Mouse (Mus musculus): ENCODE measurements at regions not wholly inside any gene's neighbourhood (a gene's known extent, or its start where the extent isn't known, plus 50 kb on each side); places are given as distances from the start of the nearest gene placed in this dataset.

- no peak for DNase-seq (ENCODE audit: low spot score in 2 of 2)
Measured at GRCm38 (mm10) chr4:95213026-95213425, 161.0 kb upstream of the Jun start.

DNA sequence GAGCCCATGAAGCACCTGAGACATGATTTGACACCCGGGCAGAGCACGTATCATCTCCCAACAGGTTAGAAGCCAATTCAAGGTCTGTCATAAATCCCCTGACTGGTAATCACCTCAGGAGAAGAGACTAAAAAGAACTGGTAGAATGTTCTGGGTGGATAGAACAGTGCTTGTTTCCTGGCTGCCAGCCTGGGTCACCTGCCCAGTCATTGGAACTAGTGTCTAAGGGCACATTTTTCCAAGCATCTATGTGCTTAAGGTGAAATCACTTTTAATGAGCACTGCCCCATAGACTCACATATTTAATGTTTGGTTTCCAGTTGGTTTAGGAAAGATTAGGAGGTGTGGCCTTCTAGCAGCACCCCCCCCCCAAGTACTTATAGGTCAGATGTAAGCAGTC is 162.0 kb upstream of the Jun start:
- DNase-seq (ENCODE audit: low spot score in 2 of 2), result no peak

DNA sequence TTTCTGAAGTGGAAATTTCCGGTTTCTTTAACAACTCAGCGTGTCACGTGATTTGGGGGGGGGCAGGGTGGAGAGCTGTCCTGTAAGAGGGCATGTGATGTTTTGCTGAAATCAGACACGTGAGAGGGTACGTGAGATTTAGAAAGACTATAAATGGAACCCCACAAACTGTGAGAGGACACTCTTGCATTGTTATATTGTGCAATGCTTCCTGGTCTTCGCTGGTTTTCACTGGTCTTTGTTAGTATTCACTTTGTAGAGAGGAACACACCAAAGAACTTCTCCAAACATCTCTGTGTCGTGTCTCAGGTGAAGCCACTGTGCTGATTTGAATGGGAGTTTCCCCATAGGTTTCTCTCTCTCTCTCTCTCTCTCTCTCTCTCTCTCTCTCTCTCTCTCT is 163.2 kb upstream of the Jun start:
- DNase-seq (ENCODE audit: low spot score in 2 of 2), result no peak

GRCm38 (mm10) chr4:95230461-95230860 is 178.4 kb upstream of the Jun start:
- no peak for DNase-seq (ENCODE audit: low spot score in 2 of 2)

GRCm38 (mm10) chr4:95233034-95233433 is 181.0 kb upstream of the Jun start:
- DNase-seq (ENCODE audit: low spot score in 2 of 2), result no peak

DNA sequence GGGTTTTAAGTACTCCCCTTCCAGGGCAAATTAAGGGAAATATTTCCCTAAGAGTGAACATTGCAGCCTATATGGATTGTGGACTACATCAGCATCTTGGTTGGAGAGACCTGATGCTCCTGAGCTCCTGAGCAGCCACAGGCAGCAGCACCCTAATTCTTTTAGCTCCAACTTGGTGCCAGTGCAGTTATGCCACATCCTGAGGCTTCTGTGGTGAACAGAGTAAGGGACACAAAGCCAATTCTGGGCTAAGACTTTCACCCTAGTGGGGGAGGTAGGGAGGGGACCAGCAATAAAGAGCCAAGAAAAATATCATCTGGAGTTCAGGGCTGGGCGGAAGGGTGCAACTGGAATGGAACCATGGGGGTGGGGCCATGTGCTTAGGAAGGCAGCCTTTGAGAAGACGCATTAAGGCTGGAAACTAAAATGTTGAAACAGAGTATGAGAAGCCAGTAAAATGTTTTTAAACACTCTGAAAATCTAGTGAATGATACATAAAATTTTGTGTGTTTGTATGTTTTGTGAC is 182.1 kb upstream of the Jun start:
- DNase-seq (ENCODE audit: low spot score in 2 of 2), result no peak

DNA sequence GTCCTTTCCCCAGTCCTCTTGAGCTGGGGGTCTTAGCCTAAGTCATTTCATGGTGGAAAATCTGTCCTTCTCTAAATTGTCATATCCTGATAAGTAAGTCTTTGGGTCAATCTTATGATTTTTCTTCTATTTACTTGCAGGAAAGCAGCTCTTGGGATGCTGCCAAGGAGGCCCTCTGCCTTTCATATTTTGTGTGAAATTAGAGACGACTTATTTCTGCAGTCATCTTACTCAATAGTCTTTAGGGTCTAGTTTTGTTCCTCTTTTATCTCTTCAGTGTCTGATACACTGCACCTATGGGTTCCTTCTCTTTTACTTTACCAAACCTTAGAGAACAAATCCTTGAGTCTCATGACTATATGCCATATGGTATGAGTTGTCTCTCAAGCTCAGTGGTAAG is 196.0 kb upstream of the Jun start:
- DNase-seq (ENCODE audit: low spot score in 2 of 2), result no peak

GRCm38 (mm10) chr4:95249031-95249430 is 197.0 kb upstream of the Jun start:
- DNase-seq (ENCODE audit: low spot score in 2 of 2), result no peak

- DNase-seq (ENCODE audit: low spot score in 2 of 2), result no peak
Measured at GRCm38 (mm10) chr4:95250083-95250482, 198.1 kb upstream of the Jun start.

DNA sequence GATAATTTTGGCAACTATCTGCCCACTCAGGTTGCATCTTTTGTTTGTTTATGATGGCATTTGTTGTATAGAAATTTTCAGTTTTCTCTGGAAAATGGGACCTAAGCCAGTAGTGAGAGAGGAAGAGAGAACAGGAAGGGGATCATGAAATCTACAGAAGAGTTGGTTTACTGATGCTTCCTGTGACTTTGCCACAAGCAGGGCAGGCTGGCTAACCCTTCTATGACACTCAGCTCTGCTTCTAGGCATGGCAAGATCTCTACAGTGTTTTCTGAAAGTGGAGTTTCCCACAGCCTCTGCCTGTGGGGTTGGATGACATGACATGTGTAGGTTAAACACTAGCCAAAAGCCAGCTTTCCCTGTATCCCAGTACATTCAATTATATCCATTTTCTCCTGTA is 217.7 kb upstream of the Jun start:
- DNase-seq (ENCODE audit: low spot score in 2 of 2), result no peak

- DNase-seq (ENCODE audit: low spot score in 2 of 2), result no peak
Measured at GRCm38 (mm10) chr4:95270389-95270788, 218.4 kb upstream of the Jun start.

GRCm38 (mm10) chr4:95276231-95276630 is 224.2 kb upstream of the Jun start:
- DNase-seq (ENCODE audit: low spot score in 2 of 2), result no peak

GRCm38 (mm10) chr4:95277989-95278713 is 226.1 kb upstream of the Jun start:
- no peak for DNase-seq (ENCODE audit: low spot score in 2 of 2)

GRCm38 (mm10) chr4:95278714-95279095 is 226.7 kb upstream of the Jun start:
- DNase-seq (ENCODE audit: low spot score in 2 of 2), result no peak

DNA sequence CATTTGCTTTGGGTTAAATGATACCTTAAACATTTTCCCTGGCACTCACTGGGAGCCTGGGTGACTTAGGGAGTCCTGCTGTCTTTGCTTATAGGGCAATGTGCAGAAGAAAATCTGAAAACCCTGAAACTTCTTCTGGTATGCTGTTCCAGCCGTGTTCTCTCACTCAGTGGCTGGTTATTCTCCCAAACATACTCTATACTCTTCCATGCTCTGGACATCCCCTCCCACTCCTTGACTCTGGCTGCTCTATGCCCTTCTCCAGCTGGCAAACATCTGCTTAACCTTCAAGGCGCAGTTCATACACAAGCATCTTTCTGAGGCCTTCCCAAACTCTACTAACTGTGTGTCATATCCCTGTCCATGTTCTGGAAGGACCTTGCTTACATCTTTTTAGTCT is 227.2 kb upstream of the Jun start:
- no peak for DNase-seq (ENCODE audit: low spot score in 2 of 2)

GRCm38 (mm10) chr4:95282083-95282482 is 230.1 kb upstream of the Jun start:
- no peak for DNase-seq (ENCODE audit: low spot score in 2 of 2)

DNA sequence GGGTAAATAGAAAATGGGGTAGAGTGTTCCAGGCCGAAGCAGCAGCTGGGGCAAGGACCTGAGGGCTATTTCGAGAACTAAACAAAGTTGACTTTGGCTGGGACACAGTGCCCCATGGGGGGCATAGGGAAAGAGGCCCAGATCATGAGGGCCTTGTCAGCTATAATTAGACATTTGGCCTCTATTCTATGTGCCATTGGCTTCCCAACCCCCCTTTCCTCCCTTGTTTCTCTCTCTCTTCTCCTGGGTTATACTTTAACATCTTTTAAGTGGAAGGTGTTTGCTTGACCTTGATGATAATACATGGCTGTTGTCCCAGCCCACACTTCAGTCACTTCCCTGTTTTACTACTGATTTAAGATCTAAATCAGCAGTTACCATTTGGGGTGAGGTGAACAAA is 231.8 kb upstream of the Jun start:
- no peak for DNase-seq (ENCODE audit: low spot score in 2 of 2)

DNA sequence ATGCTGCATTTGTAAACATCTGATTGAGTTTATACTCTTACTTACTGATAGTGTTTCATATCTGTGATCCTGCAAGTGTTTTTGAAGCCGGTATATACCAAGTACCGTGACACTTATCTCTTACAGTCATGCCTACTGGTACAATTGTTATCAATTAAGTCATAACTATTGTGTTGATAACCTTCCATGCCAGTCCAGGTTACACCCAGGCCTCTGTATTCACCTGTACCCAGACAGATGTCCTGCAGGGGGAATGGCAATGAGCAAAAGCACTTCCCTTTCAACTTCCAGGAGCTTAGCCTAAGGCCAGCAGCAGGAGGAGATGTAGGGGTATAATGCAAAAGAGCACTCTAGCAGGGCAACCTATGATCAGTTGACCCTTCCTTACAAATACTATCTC is 232.2 kb upstream of the Jun start:
- DNase-seq (ENCODE audit: low spot score in 2 of 2), result no peak

- DNase-seq (ENCODE audit: low spot score in 2 of 2), result no peak
Measured at GRCm38 (mm10) chr4:95284696-95285095, 232.7 kb upstream of the Jun start.

- DNase-seq (ENCODE audit: low spot score in 2 of 2), result no peak
Measured at GRCm38 (mm10) chr4:95290321-95290720, 238.3 kb upstream of the Jun start.

DNA sequence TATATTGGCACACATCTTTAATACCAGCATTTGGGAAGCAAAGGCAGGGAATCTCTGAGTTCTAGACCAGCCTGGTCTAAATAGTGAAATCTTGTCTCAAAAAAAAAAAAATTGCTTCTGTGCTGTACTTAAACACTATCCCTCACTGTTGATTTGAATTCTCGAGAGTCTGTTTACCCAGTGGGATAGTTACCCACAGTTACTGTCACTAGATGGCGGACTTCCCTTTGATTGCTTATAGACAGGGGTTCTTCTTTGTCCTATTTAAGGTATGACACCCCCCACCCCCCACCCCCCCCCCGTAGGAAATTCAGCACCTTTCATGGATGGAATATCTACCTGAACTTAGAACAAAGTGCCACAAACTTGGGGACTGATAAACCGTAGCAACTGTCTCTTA is 242.1 kb upstream of the Jun start:
- DNase-seq (ENCODE audit: low spot score in 2 of 2), result no peak

- DNase-seq (ENCODE audit: low spot score in 2 of 2), result no peak
Measured at GRCm38 (mm10) chr4:95301907-95302306, 249.9 kb upstream of the Jun start.

GRCm38 (mm10) chr4:95303337-95303736 is 251.3 kb upstream of the Jun start:
- DNase-seq (ENCODE audit: low spot score in 2 of 2), result no peak

All from adrenal gland, adult 18-20 months (tissue).